Mouse (Mus musculus): ENCODE results near the gene 3110082I17Rik. TPM values are rescaled to one million over a fixed set of nuclear protein-coding genes. Genes with fewer than 3 reads are reported as not detected.
A peak's percentile ranks its signal among the peaks of the same experiment; 100 is the strongest.

The 3110082I17Rik gene
- polyA plus RNA-seq, 1 experiment from 2014 or later = 39.7 TPM

DNA sequence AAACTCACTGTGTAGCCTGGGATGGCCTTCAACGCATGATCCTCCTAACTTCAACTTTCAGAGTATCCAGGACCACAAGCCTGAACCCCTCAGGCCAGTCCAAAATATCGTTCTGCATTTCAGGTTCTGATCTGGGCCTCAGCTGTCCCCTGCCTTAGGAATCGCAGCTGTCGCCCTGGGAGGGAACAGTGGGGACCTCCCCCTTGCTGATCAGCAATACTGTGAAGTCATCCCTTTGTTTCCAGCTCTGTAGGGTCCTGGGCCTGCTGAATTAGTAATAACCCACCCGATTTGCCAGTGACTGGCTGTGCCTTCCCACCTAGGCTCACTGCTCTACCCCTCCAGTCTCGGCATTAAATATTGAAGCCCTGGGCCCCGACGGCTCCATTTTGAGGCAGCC is 31.0 kb upstream of the 3110082I17Rik start:
- H3K4me2 ChIP-seq (ENCODE audit: low read depth, severe bottlenecking) = no peak overlapping the region
- H3K9ac ChIP-seq (ENCODE audit: low read length) = no peak overlapping the region
- H3K27me3 ChIP-seq (ENCODE audit: control insufficient read depth, insufficient read depth, low read length) = no peaks in the 10 kb centered on the region
- H3K9me3 ChIP-seq (ENCODE audit: control insufficient read depth, low read length) = no peaks in the 10 kb centered on the region
- H3K36me3 ChIP-seq (ENCODE audit: control insufficient read depth, insufficient read depth, low read length) = no peaks in the 10 kb centered on the region
- no peak overlapping the region for H3K4me3 ChIP-seq (ENCODE audit: low read depth, low read length)
- no peaks in the 10 kb centered on the region for H3K4me1 ChIP-seq (ENCODE audit: control insufficient read depth, insufficient read depth, low read length)
- no peak for DNase-seq (ENCODE audit: low spot score)
- ATAC-seq (ENCODE audit: insufficient number of reproducible peaks, low FRiP score, low TSS enrichment, low read depth) = no peak
- no peak overlapping the region for H3K27ac ChIP-seq (replicated peaks; ENCODE audit: low read depth, low read length)
- WGBS = 59% methylated on average over 8 of the region's 8 CpGs

DNA sequence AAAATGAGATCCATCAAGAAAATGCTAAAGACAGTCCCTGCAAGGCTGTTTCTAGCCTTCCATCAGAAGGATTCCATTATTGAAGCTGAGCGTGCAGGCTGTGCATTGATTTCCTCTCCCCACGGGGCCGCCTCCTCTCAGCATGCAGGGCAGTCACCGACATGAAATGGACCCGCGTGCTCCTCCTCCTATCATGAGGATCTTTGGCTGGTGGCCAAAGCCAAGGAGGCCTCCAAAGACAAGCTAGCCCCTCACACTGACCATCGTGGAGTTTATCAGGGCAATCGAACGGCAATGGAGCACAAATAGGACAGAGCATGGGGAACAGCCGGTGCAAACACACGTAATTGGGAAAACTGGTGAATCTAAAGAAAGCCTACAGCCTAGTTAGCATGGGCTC is 29.8 kb upstream of the 3110082I17Rik start:
- no peak overlapping the region for H3K9ac ChIP-seq (ENCODE audit: low read length)
- H3K36me3 ChIP-seq (ENCODE audit: control insufficient read depth, insufficient read depth, low read length) = no peaks in the 10 kb centered on the region
- H3K9me3 ChIP-seq (ENCODE audit: control insufficient read depth, low read length) = no peaks in the 10 kb centered on the region
- H3K27me3 ChIP-seq (ENCODE audit: control insufficient read depth, insufficient read depth, low read length) = no peaks in the 10 kb centered on the region
- no peak overlapping the region for H3K27ac ChIP-seq (replicated peaks; ENCODE audit: low read depth, low read length)
- no peaks in the 10 kb centered on the region for H3K4me1 ChIP-seq (ENCODE audit: control insufficient read depth, insufficient read depth, low read length)
- H3K4me2 ChIP-seq (ENCODE audit: low read depth, severe bottlenecking) = no peak overlapping the region
- no peak for DNase-seq (ENCODE audit: low spot score)
- no peak overlapping the region for H3K4me3 ChIP-seq (ENCODE audit: low read depth, low read length)
- WGBS = 92% methylated on average over 11 of the region's 11 CpGs
- no peak for ATAC-seq (ENCODE audit: insufficient number of reproducible peaks, low FRiP score, low TSS enrichment, low read depth)

DNA sequence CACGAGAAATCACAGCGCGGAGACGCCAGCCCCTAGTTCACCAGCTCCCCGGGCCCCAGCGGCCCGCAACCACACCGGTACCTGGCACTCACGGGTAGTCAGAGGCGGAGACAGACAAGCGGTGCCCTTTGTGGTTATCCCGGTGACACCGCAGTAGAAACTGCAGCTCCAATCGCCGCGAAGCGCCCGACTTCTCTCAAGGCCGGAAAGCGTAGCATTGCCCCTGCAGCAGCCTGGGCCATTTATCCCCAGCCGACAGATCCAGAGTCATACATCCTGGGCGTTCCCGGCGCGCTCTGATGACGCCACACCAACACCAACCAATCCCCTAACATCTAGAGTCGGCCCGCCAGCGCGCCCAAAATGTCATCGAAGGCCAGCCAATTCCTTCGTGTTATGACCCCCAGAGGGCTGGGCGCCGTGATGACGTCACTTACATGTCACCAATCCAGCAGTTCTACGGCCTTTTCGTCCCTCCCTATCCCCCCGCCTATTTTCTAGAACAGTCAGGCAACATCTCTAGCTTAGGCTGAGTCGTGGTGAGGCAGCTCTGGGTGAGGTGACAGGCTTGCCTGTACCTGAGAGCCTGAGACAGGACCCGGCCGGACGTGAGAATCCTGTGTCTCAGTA is 24.0 kb upstream of the 3110082I17Rik start, which contains the start of gene Zfand2a:
TSS of gene Zfand2a (minus strand) at position 365 of the 630 bp plus-strand sequence.
- peak; percentile 100 for DNase-seq (ENCODE audit: low spot score)

DNA sequence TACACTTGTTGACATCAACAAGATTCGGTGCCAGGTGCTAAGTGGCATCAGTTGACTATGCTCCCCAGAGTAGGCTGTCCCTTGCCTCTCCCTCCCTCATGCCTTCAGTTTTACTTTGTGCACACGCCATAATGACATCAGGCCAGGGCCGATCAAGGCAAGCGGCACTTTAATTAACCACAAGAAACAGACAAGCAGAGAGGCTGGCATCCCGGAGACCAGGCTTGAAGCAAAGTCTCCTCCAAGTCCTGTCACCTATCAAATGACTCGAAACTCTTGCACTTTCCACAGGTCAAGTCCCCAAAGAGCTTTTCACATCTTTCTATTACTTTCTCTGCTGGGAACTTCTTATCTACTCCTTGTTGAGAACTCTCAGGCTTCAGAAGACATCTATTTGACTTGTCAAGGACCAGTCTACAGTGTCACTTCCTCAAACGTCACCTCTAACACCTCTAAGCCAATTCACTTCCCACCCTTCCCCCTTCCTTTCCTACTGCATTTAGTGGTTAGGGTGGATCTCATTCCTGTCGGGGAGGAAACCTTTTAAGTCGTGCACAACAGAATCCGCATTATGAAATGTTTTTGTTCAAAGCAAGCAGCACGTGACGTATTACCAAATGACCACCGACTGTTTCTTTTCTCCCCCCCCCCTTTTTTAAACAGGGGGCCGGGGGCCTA is 23.0 kb upstream of the 3110082I17Rik start:
- no peak for ATAC-seq (ENCODE audit: insufficient number of reproducible peaks, low FRiP score, low TSS enrichment, low read depth)
- Histone ChIP-seq H3K4me3 (ENCODE audit: low read depth, low read length) (peak overlapping the region; percentile 92), H3K27me3 (ENCODE audit: control insufficient read depth, insufficient read depth, low read length) (no peaks in the 10 kb centered on the region), H3K4me2 (ENCODE audit: low read depth, severe bottlenecking) (peak overlapping the region; percentile 88), H3K9me3 (ENCODE audit: control insufficient read depth, low read length) (no peaks in the 10 kb centered on the region), H3K4me1 (ENCODE audit: control insufficient read depth, insufficient read depth, low read length) (0 out of 2 replicates have a peak, but pooled peaks cover 6% of the 10 kb centered on the region), H3K27ac (replicated peaks; ENCODE audit: low read depth, low read length) (no peak overlapping the region), H3K9ac (ENCODE audit: low read length) (no peak overlapping the region), H3K36me3 (ENCODE audit: control insufficient read depth, insufficient read depth, low read length) (peaks cover 11% of the 10 kb centered on the region)
- WGBS = 63% methylated on average over 14 of the region's 14 CpGs
- DNase-seq (ENCODE audit: low spot score) = no peak

More for the DNA sequence above, 24.0 kb upstream of the 3110082I17Rik start, which contains the start of gene Zfand2a:
- 1% methylated on average over 42 of the region's 42 CpGs for WGBS
- peak within 1 kb of the TSS; percentile 92 for H3K4me3 ChIP-seq (ENCODE audit: low read depth, low read length)
- peak; percentile 92 for ATAC-seq (ENCODE audit: insufficient number of reproducible peaks, low FRiP score, low TSS enrichment, low read depth)
- 0 out of 2 replicates have a peak, but pooled peaks cover 6% of the 10 kb centered on the region for H3K4me1 ChIP-seq (ENCODE audit: control insufficient read depth, insufficient read depth, low read length)
- H3K36me3 ChIP-seq (ENCODE audit: control insufficient read depth, insufficient read depth, low read length) = peaks cover 5% of the 10 kb centered on the region
- no peak within 1 kb of the TSS for H3K27ac ChIP-seq (replicated peaks; ENCODE audit: low read depth, low read length)
- peak within 1 kb of the TSS; percentile 83 for H3K9ac ChIP-seq (ENCODE audit: low read length)
- peak within 1 kb of the TSS; percentile 88 for H3K4me2 ChIP-seq (ENCODE audit: low read depth, severe bottlenecking)
- no peaks in the 10 kb centered on the region for H3K27me3 ChIP-seq (ENCODE audit: control insufficient read depth, insufficient read depth, low read length)
- H3K9me3 ChIP-seq (ENCODE audit: control insufficient read depth, low read length) = no peaks in the 10 kb centered on the region

GRCm38 (mm10) chr5:139480406-139480805 is 20.1 kb upstream of the 3110082I17Rik start:
- no peak overlapping the region for H3K9ac ChIP-seq (ENCODE audit: low read length)
- H3K27ac ChIP-seq (replicated peaks; ENCODE audit: low read depth, low read length) = no peak overlapping the region
- H3K36me3 ChIP-seq (ENCODE audit: control insufficient read depth, insufficient read depth, low read length) = peaks cover 11% of the 10 kb centered on the region
- 91% methylated on average over 10 of the region's 10 CpGs for WGBS
- no peak overlapping the region for H3K4me3 ChIP-seq (ENCODE audit: low read depth, low read length)
- 0 out of 2 replicates have a peak, but pooled peaks cover 6% of the 10 kb centered on the region for H3K4me1 ChIP-seq (ENCODE audit: control insufficient read depth, insufficient read depth, low read length)
- ATAC-seq (ENCODE audit: insufficient number of reproducible peaks, low FRiP score, low TSS enrichment, low read depth) = no peak
- no peak for DNase-seq (ENCODE audit: low spot score)
- no peak overlapping the region for H3K4me2 ChIP-seq (ENCODE audit: low read depth, severe bottlenecking)
- no peaks in the 10 kb centered on the region for H3K27me3 ChIP-seq (ENCODE audit: control insufficient read depth, insufficient read depth, low read length)
- no peaks in the 10 kb centered on the region for H3K9me3 ChIP-seq (ENCODE audit: control insufficient read depth, low read length)

GRCm38 (mm10) chr5:139479088-139479487 is 18.8 kb upstream of the 3110082I17Rik start:
- peaks cover 17% of the 10 kb centered on the region for H3K36me3 ChIP-seq (ENCODE audit: control insufficient read depth, insufficient read depth, low read length)
- no peaks in the 10 kb centered on the region for H3K27me3 ChIP-seq (ENCODE audit: control insufficient read depth, insufficient read depth, low read length)
- no peak overlapping the region for H3K9ac ChIP-seq (ENCODE audit: low read length)
- 93% methylated on average over 8 of the region's 8 CpGs for WGBS
- DNase-seq (ENCODE audit: low spot score) = no peak
- no peak overlapping the region for H3K4me2 ChIP-seq (ENCODE audit: low read depth, severe bottlenecking)
- no peaks in the 10 kb centered on the region for H3K9me3 ChIP-seq (ENCODE audit: control insufficient read depth, low read length)
- no peak for ATAC-seq (ENCODE audit: insufficient number of reproducible peaks, low FRiP score, low TSS enrichment, low read depth)
- H3K27ac ChIP-seq (replicated peaks; ENCODE audit: low read depth, low read length) = no peak overlapping the region
- H3K4me3 ChIP-seq (ENCODE audit: low read depth, low read length) = no peak overlapping the region
- 0 out of 2 replicates have a peak, but pooled peaks cover 6% of the 10 kb centered on the region for H3K4me1 ChIP-seq (ENCODE audit: control insufficient read depth, insufficient read depth, low read length)

DNA sequence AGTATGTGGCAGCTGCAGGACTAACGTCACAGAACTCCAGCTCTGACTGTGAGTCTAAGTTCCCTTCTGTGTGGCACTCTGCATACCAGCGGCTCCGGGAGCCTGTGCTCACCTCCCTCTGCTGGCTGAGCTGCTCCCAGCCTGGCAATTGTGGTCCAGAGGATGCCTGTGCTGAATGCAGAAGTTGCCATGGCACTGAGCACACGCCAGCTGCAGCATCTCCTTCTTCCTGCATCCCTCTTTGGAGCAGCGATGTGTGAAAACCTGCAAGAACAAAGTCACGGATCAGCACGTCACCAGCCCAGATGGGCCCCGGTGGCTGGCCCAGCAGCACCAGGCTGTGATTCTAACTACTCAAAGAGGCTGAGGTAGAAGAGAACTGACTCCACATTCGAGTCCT is 14.4 kb upstream of the 3110082I17Rik start:
- Histone ChIP-seq H3K4me1 (ENCODE audit: control insufficient read depth, insufficient read depth, low read length) (no peaks in the 10 kb centered on the region), H3K4me2 (ENCODE audit: low read depth, severe bottlenecking) (no peak overlapping the region), H3K4me3 (ENCODE audit: low read depth, low read length) (no peak overlapping the region), H3K27ac (replicated peaks; ENCODE audit: low read depth, low read length) (no peak overlapping the region), H3K9ac (ENCODE audit: low read length) (no peak overlapping the region), H3K27me3 (ENCODE audit: control insufficient read depth, insufficient read depth, low read length) (no peaks in the 10 kb centered on the region), H3K9me3 (ENCODE audit: control insufficient read depth, low read length) (no peaks in the 10 kb centered on the region), H3K36me3 (ENCODE audit: control insufficient read depth, insufficient read depth, low read length) (peaks cover 20% of the 10 kb centered on the region)
- ATAC-seq (ENCODE audit: insufficient number of reproducible peaks, low FRiP score, low TSS enrichment, low read depth) = no peak
- DNase-seq (ENCODE audit: low spot score) = no peak
- 90% methylated on average over 9 of the region's 9 CpGs for WGBS

GRCm38 (mm10) chr5:139467998-139468397 is 7.7 kb upstream of the 3110082I17Rik start:
- Histone ChIP-seq H3K36me3 (ENCODE audit: control insufficient read depth, insufficient read depth, low read length) (peaks cover 6% of the 10 kb centered on the region; the same call in 1 of the 2 replicates), H3K27ac (replicated peaks; ENCODE audit: low read depth, low read length) (no peak overlapping the region), H3K9me3 (ENCODE audit: control insufficient read depth, low read length) (no peaks in the 10 kb centered on the region), H3K4me3 (ENCODE audit: low read depth, low read length) (no peak overlapping the region), H3K4me2 (ENCODE audit: low read depth, severe bottlenecking) (no peak overlapping the region), H3K9ac (ENCODE audit: low read length) (no peak overlapping the region), H3K4me1 (ENCODE audit: control insufficient read depth, insufficient read depth, low read length) (no peaks in the 10 kb centered on the region), H3K27me3 (ENCODE audit: control insufficient read depth, insufficient read depth, low read length) (no peaks in the 10 kb centered on the region)
- no peak for DNase-seq (ENCODE audit: low spot score)
- no peak for ATAC-seq (ENCODE audit: insufficient number of reproducible peaks, low FRiP score, low TSS enrichment, low read depth)
- 45% methylated on average over 5 of the region's 5 CpGs for whole genome bisulfite sequencing
